Mouse (Mus musculus): ENCODE measurements around the gene Tmem273. TPM values are rescaled to one million over a fixed set of nuclear protein-coding genes. Genes with fewer than 3 reads are reported as not detected.
A peak's percentile ranks its signal among the peaks of the same experiment; 100 is the strongest.

Tmem273 gene
- polyA plus RNA-seq, 1 experiment from 2014 or later = 0.24 TPM

DNA sequence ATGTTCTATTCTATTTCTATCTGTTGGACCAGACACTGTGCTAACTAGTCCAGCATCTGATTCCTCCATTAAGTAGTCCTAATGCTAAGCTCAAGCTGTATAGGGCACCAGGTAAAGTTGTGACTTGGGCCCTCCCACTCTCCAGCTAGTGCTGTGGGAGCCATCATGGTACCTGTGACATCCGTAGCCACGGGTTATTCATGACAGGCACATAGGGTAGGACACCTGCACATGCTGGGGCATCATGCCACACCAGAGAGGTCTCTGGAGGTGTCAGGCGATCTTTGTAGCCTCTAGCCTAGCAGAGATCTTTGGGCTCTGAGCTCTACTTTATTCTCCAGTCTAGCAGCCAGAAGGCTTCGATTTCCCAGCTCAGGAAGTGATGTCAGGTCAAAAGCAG, 2.9 kb upstream of the Tmem273 start:
- H3K27me3 ChIP-seq = no peaks in the 10 kb centered on the region
- no peak overlapping the region for H3K27ac ChIP-seq
- no peak overlapping the region for H3K4me3 ChIP-seq (replicated peaks)
- no peak for ATAC-seq
- WGBS = 86% methylated on average over 4 of the region's 4 CpGs
- no peaks in the 10 kb centered on the region for H3K9me3 ChIP-seq
- H3K4me2 ChIP-seq (replicated peaks) = no peak overlapping the region
- H3K36me3 ChIP-seq = no peaks in the 10 kb centered on the region
- no peak overlapping the region for H3K9ac ChIP-seq (replicated peaks)
- H3K4me1 ChIP-seq (replicated peaks) = no peaks in the 10 kb centered on the region

GRCm38 (mm10) chr14:32784130-32784747, 1.5 kb upstream of the Tmem273 start:
- no peaks in the 10 kb centered on the region for H3K9me3 ChIP-seq
- WGBS = 83% methylated on average over 12 of the region's 12 CpGs
- no peaks in the 10 kb centered on the region for H3K4me1 ChIP-seq (replicated peaks)
- ATAC-seq = no peak
- H3K27ac ChIP-seq = no peak overlapping the region
- H3K4me2 ChIP-seq (replicated peaks) = no peak overlapping the region
- H3K9ac ChIP-seq (replicated peaks) = no peak overlapping the region
- no peak overlapping the region for H3K4me3 ChIP-seq (replicated peaks)
- H3K36me3 ChIP-seq = no peaks in the 10 kb centered on the region
- no peaks in the 10 kb centered on the region for H3K27me3 ChIP-seq

- no peaks in the 10 kb centered on the region for H3K9me3 ChIP-seq
- no peaks in the 10 kb centered on the region for H3K36me3 ChIP-seq
- H3K4me1 ChIP-seq (replicated peaks) = no peaks in the 10 kb centered on the region
- no peak overlapping the region for H3K27ac ChIP-seq
- 82% methylated on average over 4 of the region's 4 CpGs for WGBS
- no peaks in the 10 kb centered on the region for H3K27me3 ChIP-seq
- H3K4me3 ChIP-seq (replicated peaks) = no peak overlapping the region
- no peak for ATAC-seq
- no peak overlapping the region for H3K4me2 ChIP-seq (replicated peaks)
- H3K9ac ChIP-seq (replicated peaks) = no peak overlapping the region
These were observed 1.0 kb upstream of the Tmem273 start for GRCm38 (mm10) chr14:32784748-32785134.

GRCm38 (mm10) chr14:32787691-32788090, 1.9 kb downstream of the Tmem273 start:
- Histone ChIP-seq H3K9me3 (no peaks in the 10 kb centered on the region), H3K4me1 (replicated peaks) (no peaks in the 10 kb centered on the region), H3K4me2 (replicated peaks) (no peak overlapping the region), H3K27ac (no peak overlapping the region), H3K9ac (replicated peaks) (no peak overlapping the region), H3K27me3 (no peaks in the 10 kb centered on the region), H3K4me3 (replicated peaks) (no peak overlapping the region), H3K36me3 (no peaks in the 10 kb centered on the region)
- 58% methylated on average over 5 of the region's 5 CpGs for WGBS
- ATAC-seq = no peak

DNA sequence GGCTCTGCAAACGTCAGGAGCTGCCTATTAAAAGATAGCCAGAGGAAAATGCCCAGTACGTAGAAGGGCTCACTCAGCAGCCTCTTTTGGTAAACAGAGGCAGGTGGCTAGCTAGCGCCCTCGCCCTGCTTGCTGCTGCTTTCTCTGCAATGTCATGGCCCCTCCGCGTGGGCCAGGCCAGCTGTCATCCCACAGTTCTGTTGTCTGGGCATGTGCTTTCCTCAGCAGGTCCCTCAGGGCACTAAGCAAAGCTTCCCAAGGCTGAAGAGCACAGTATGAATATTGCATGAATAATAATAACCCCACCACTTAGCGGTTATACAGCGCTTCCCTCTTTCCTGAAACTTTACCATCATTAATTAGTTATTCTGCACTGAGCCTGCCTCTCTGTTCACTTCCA, 10.6 kb downstream of the Tmem273 start:
- WGBS = 52% methylated on average over 8 of the region's 8 CpGs
- no peaks in the 10 kb centered on the region for H3K27me3 ChIP-seq
- H3K4me3 ChIP-seq (replicated peaks) = no peak overlapping the region
- ATAC-seq = peak; percentile 62; the same call in 1 of the 2 replicates
- no peak overlapping the region for H3K27ac ChIP-seq
- no peaks in the 10 kb centered on the region for H3K36me3 ChIP-seq
- peaks cover 12% of the 10 kb centered on the region for H3K4me1 ChIP-seq (replicated peaks)
- no peak overlapping the region for H3K9ac ChIP-seq (replicated peaks)
- no peak overlapping the region for H3K4me2 ChIP-seq (replicated peaks)
- no peaks in the 10 kb centered on the region for H3K9me3 ChIP-seq

DNA sequence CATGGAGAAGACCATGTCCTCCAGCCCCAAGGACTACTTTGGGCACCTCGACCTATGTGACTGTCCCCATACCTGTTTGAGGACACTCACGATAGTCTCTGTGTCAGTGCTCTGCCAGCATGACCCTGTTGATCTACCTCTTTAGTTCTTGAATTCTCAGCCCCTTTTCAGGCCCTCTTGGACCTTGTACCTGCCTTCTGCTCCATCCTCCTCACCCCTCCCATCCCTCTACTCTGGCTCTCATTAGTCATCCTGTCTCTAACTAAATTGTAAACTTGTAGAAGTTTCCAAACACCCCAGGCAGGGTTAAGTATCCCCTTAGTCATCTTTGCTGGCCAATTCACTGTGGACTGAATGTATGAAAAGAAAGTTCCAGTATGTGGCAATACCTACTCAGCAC, 12.0 kb downstream of the Tmem273 start:
- WGBS = 74% methylated on average over 2 of the region's 2 CpGs
- no peaks in the 10 kb centered on the region for H3K36me3 ChIP-seq
- H3K4me3 ChIP-seq (replicated peaks) = no peak overlapping the region
- H3K27ac ChIP-seq = no peak overlapping the region
- ATAC-seq = no peak
- peaks cover 18% of the 10 kb centered on the region for H3K4me1 ChIP-seq (replicated peaks)
- H3K9me3 ChIP-seq = no peaks in the 10 kb centered on the region
- no peak overlapping the region for H3K9ac ChIP-seq (replicated peaks)
- no peak overlapping the region for H3K4me2 ChIP-seq (replicated peaks)
- no peaks in the 10 kb centered on the region for H3K27me3 ChIP-seq

DNA sequence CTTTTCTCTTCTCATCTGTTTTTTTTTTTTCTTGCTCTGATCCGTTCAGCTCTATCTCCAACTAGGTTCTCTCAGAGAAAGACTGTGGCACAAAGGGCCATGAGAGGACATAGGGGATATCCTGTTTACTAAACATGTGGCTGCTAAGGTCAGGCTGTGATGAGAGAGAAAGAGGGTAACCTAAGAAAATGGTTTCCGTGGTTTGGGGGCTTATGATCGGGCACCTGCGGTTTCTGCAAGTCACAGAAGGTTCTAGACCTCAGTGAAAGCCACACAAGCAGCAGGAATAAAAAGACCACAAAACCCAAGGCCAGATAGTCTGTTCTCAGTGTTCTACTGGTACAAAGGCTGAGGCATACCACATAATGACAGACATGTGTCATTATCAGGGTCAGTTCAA, 12.6 kb downstream of the Tmem273 start:
- Histone ChIP-seq H3K4me2 (replicated peaks) (no peak overlapping the region), H3K4me3 (replicated peaks) (no peak overlapping the region), H3K4me1 (replicated peaks) (peaks cover 18% of the 10 kb centered on the region), H3K27me3 (no peaks in the 10 kb centered on the region), H3K36me3 (no peaks in the 10 kb centered on the region), H3K9me3 (no peaks in the 10 kb centered on the region), H3K9ac (replicated peaks) (no peak overlapping the region), H3K27ac (no peak overlapping the region)
- WGBS = 79% methylated on average over 4 of the region's 4 CpGs
- no peak for ATAC-seq

GRCm38 (mm10) chr14:32800048-32800447, 14.3 kb downstream of the Tmem273 start:
- H3K27ac ChIP-seq = no peak overlapping the region
- WGBS = 96% methylated on average over 7 of the region's 7 CpGs

GRCm38 (mm10) chr14:32801016-32801661, 15.4 kb downstream of the Tmem273 start:
- Histone ChIP-seq H3K27me3 (no peaks in the 10 kb centered on the region), H3K9ac (replicated peaks) (no peak overlapping the region), H3K36me3 (no peaks in the 10 kb centered on the region), H3K4me1 (replicated peaks) (peaks cover 16% of the 10 kb centered on the region), H3K4me3 (replicated peaks) (no peak overlapping the region), H3K9me3 (no peaks in the 10 kb centered on the region), H3K4me2 (replicated peaks) (no peak overlapping the region), H3K27ac (no peak overlapping the region)
- 57% methylated on average over 11 of the region's 11 CpGs for WGBS
- no peak for ATAC-seq

More at GRCm38 (mm10) chr14:32800048-32800447, 14.3 kb downstream of the Tmem273 start:
- no peak for ATAC-seq
- Histone ChIP-seq H3K9me3 (no peaks in the 10 kb centered on the region), H3K4me2 (replicated peaks) (no peak overlapping the region), H3K4me1 (replicated peaks) (peaks cover 18% of the 10 kb centered on the region), H3K36me3 (no peaks in the 10 kb centered on the region), H3K27me3 (no peaks in the 10 kb centered on the region), H3K4me3 (replicated peaks) (no peak overlapping the region), H3K9ac (replicated peaks) (no peak overlapping the region)

DNA sequence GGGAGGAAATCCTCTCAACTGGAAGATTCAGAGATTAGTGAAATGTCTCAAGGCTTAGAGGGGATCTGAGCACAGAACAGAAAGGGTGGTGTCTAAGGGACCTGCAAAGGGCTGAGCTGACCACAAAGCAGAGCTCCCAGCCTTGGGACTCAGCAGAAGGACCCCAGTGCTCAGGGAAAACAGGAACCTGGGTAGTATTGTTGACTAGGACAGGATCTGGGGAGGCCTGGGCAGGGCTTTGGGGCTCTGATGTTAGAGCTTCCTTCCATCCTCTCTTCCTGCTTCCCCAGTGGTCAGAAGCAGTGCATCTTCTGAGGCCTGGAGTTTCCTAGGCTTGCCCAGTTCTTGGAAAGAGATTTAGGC, 15.9 kb downstream of the Tmem273 start:
- no peak overlapping the region for H3K27ac ChIP-seq
- no peaks in the 10 kb centered on the region for H3K27me3 ChIP-seq
- H3K4me1 ChIP-seq (replicated peaks) = peaks cover 11% of the 10 kb centered on the region; the same call in 1 of the 2 replicates
- no peaks in the 10 kb centered on the region for H3K36me3 ChIP-seq
- ATAC-seq = no peak
- H3K4me3 ChIP-seq (replicated peaks) = no peak overlapping the region
- no peak overlapping the region for H3K9ac ChIP-seq (replicated peaks)
- no peak overlapping the region for H3K4me2 ChIP-seq (replicated peaks)
- H3K9me3 ChIP-seq = no peaks in the 10 kb centered on the region

GRCm38 (mm10) chr14:32810111-32810510, 24.3 kb downstream of the Tmem273 start:
- no peak for ATAC-seq

GRCm38 (mm10) chr14:32812429-32812828, 26.7 kb downstream of the Tmem273 start:
- Histone ChIP-seq H3K4me1 (replicated peaks) (no peaks in the 10 kb centered on the region), H3K4me2 (replicated peaks) (no peak overlapping the region), H3K36me3 (no peaks in the 10 kb centered on the region), H3K9me3 (no peaks in the 10 kb centered on the region), H3K9ac (replicated peaks) (no peak overlapping the region), H3K4me3 (replicated peaks) (no peak overlapping the region), H3K27me3 (no peaks in the 10 kb centered on the region), H3K27ac (no peak overlapping the region)
- no peak for ATAC-seq
- WGBS = 77% methylated on average over 6 of the region's 6 CpGs

More at GRCm38 (mm10) chr14:32810111-32810510, 24.3 kb downstream of the Tmem273 start:
- no peaks in the 10 kb centered on the region for H3K27me3 ChIP-seq
- H3K36me3 ChIP-seq = no peaks in the 10 kb centered on the region
- H3K9me3 ChIP-seq = no peaks in the 10 kb centered on the region
- H3K27ac ChIP-seq = no peak overlapping the region
- H3K4me3 ChIP-seq (replicated peaks) = no peak overlapping the region
- H3K9ac ChIP-seq (replicated peaks) = no peak overlapping the region
- no peaks in the 10 kb centered on the region for H3K4me1 ChIP-seq (replicated peaks)
- no peak overlapping the region for H3K4me2 ChIP-seq (replicated peaks)

DNA sequence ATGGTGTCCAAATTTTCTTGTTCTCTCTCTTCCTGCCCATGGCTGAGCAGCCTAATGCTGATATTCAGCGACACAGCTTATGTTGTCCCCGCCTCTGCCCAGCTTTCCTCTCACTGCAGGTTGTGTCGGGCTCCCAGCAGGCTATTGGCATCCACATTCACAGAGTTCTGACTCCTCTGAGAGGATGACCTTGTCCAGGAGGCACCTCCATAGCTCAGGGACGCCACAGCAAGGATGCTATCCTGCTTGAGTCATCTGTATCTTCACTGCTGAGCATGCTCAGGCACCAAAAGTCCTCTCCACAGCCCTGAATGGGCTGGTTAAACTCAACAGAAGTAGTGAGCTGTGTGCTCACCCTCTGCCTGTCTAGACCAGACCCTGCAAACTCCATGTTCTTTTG, 29.2 kb downstream of the Tmem273 start:
- no peak for ATAC-seq

More for the DNA sequence above, 29.2 kb downstream of the Tmem273 start:
- no peaks in the 10 kb centered on the region for H3K9me3 ChIP-seq
- no peaks in the 10 kb centered on the region for H3K36me3 ChIP-seq
- no peak overlapping the region for H3K27ac ChIP-seq
- no peaks in the 10 kb centered on the region for H3K4me1 ChIP-seq (replicated peaks)
- H3K4me2 ChIP-seq (replicated peaks) = no peak overlapping the region
- WGBS = 68% methylated on average over 4 of the region's 4 CpGs
- H3K9ac ChIP-seq (replicated peaks) = no peak overlapping the region
- no peaks in the 10 kb centered on the region for H3K27me3 ChIP-seq
- no peak overlapping the region for H3K4me3 ChIP-seq (replicated peaks)
